Mouse (Mus musculus): ENCODE data around the gene Hnrnph3. TPM values are rescaled to one million over a fixed set of nuclear protein-coding genes. Genes with fewer than 3 reads are reported as not detected.

Gene Hnrnph3
- polyA plus RNA-seq, 1 experiment from 2014 or later = 165 TPM

DNA sequence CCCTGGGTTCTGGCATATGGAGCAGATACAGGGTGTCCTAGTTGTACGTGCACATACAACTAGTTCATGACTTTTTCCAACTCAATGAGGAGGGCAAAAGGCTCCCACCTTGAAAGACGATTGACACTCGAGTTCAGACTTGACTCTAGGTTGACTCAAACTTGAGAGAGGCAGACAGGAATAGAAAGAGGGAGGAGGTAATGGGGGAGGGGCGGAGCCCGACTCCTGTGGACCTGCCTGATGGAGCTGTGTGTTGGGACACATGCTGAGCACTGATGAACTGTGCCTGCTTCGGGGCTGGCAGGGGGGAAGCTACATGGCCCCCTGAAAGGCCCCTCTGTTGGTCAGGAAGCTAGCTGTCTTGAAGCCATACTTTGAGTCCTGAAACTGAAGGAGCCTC, 29.0 kb upstream of the Hnrnph3 start:
- Histone ChIP-seq H3K9me3 (no peaks in the 10 kb centered on the region), H3K36me3 (no peaks in the 10 kb centered on the region), H3K4me3 (no peak overlapping the region), H3K4me2 (no peak overlapping the region), H3K9ac (no peak overlapping the region), H3K27me3 (no peaks in the 10 kb centered on the region; the same call in 1 of the 2 replicates), H3K4me1 (replicated peaks) (0 out of 2 replicates have a peak, but pooled peaks cover under 1% of the 10 kb centered on the region), H3K27ac (replicated peaks) (no peak overlapping the region)
- ATAC-seq (ENCODE audit: low read depth) = no peak
- 51% methylated on average over 6 of the region's 6 CpGs for WGBS

DNA sequence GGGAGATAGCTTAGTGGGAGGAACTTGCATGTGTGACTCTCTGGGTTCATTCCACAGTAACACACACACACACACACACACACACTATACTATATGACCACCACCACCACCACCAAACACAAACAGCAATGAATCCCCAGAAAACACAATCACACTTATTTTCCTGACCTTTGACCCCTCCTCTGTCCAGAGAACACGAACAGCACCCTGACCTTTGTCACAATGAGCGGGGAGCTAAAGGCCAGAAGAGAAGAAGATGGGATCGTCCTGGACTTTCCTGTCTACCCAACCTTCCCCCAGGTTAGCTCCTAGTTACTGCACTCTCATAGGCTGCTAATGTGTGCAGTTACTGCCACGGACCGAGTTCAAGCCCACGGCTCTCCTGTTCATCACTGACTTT, 28.0 kb upstream of the Hnrnph3 start:
- H3K9me3 ChIP-seq = no peaks in the 10 kb centered on the region
- no peaks in the 10 kb centered on the region for H3K36me3 ChIP-seq
- no peak for ATAC-seq (ENCODE audit: low read depth)
- no peak overlapping the region for H3K27ac ChIP-seq (replicated peaks)
- no peaks in the 10 kb centered on the region for H3K4me1 ChIP-seq (replicated peaks)
- H3K9ac ChIP-seq = no peak overlapping the region
- H3K4me3 ChIP-seq = no peak overlapping the region
- WGBS = 87% methylated on average over 6 of the region's 6 CpGs
- no peaks in the 10 kb centered on the region; the same call in 1 of the 2 replicates for H3K27me3 ChIP-seq
- no peak overlapping the region for H3K4me2 ChIP-seq

DNA sequence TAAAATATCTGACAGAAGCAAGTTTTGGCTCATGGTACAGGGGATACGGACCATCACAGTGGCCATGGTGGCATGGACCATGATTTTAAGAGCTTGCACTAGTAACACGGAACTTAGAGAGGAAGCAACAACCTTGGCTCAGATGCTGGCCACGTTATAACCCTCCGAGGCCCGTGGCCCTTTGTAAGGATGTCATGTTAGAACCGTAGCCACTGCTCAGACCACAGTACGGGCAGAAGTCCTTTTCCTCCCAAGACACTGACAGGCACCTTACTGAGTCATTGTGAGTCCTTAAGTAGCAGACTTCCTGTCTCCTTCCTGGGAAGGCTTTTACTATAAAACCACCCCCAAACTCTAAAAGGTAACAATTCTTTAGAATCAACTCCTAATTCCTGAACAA, 27.2 kb upstream of the Hnrnph3 start:
- H3K27ac ChIP-seq (replicated peaks) = no peak overlapping the region
- no peak for ATAC-seq (ENCODE audit: low read depth)
- H3K27me3 ChIP-seq = no peaks in the 10 kb centered on the region
- H3K4me1 ChIP-seq (replicated peaks) = no peaks in the 10 kb centered on the region
- no peaks in the 10 kb centered on the region for H3K9me3 ChIP-seq
- no peak overlapping the region for H3K9ac ChIP-seq
- WGBS = 74% methylated on average over 7 of the region's 7 CpGs
- no peaks in the 10 kb centered on the region for H3K36me3 ChIP-seq
- no peak overlapping the region for H3K4me3 ChIP-seq
- H3K4me2 ChIP-seq = no peak overlapping the region

DNA sequence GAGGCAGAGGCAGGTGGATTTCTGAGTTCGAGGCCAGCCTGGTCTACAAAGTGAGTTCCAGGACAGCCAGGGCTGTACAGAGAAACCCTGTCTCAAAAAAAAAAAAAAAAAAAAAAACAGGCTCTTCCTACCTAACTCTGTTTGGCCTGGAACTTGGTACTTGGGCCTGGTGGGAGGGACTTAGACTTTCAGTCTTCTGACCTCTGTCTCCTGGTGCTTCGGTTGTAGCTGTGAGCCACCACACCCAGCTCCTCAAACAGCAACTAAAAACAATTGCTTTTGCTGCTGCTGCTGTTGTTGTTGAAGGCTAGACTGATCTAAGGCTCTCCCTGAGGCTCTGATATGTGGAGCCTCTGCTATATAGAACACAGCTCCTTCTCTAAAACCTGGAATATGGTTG, 25.1 kb upstream of the Hnrnph3 start:
- Histone ChIP-seq H3K9me3 (no peaks in the 10 kb centered on the region), H3K9ac (no peak overlapping the region), H3K27ac (replicated peaks) (no peak overlapping the region), H3K36me3 (no peaks in the 10 kb centered on the region), H3K4me2 (no peak overlapping the region), H3K27me3 (no peaks in the 10 kb centered on the region), H3K4me3 (no peak overlapping the region), H3K4me1 (replicated peaks) (no peaks in the 10 kb centered on the region)
- no peak for ATAC-seq (ENCODE audit: low read depth)
- WGBS = 78% methylated on average over 2 of the region's 2 CpGs

DNA sequence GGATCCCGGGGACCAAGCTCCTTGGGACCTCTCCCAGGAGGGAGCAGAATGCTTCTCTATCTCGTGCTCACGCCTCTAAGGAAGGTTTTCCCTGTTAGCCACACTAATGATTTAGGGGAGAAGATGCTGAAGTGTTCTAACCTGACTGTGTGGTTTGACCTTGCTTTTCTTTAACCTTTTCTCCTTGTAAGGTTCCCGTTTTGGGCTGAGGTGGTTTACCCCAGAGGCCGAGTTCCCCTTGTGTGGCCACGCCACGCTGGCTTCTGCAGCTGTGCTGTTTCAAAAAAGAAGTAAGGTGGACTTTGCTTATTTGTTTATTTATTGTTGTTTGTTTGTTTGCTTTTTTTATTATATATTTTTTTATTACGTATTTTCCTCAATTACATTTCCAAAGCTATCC, 23.7 kb upstream of the Hnrnph3 start:
- WGBS = 87% methylated on average over 8 of the region's 8 CpGs
- Histone ChIP-seq H3K27me3 (no peaks in the 10 kb centered on the region), H3K4me3 (no peak overlapping the region), H3K9me3 (no peaks in the 10 kb centered on the region), H3K27ac (replicated peaks) (no peak overlapping the region), H3K4me1 (replicated peaks) (no peaks in the 10 kb centered on the region), H3K9ac (no peak overlapping the region), H3K36me3 (no peaks in the 10 kb centered on the region), H3K4me2 (no peak overlapping the region)
- no peak for ATAC-seq (ENCODE audit: low read depth)

DNA sequence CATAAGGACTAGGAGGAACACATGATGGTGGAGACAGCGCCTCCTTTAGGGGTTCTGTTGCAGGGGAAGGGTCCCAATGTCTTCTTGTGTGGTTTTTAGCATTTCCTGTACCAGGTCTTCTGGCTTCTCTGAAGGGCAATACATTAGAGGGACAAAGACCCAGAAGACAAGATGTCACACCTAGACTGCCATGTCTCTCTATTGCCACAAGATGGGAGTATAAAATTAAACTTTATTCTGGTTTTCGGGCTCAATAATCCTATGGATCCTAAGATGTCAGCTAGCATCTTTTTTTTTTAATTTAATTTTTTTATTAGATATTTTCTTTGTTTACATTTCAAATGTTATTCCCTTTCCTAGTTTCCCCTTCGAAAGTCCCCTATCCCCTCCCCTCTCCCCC, 19.1 kb upstream of the Hnrnph3 start:
- no peak for ATAC-seq (ENCODE audit: low read depth)
- 64% methylated on average over 3 of the region's 3 CpGs for WGBS
- H3K4me3 ChIP-seq = no peak overlapping the region

DNA sequence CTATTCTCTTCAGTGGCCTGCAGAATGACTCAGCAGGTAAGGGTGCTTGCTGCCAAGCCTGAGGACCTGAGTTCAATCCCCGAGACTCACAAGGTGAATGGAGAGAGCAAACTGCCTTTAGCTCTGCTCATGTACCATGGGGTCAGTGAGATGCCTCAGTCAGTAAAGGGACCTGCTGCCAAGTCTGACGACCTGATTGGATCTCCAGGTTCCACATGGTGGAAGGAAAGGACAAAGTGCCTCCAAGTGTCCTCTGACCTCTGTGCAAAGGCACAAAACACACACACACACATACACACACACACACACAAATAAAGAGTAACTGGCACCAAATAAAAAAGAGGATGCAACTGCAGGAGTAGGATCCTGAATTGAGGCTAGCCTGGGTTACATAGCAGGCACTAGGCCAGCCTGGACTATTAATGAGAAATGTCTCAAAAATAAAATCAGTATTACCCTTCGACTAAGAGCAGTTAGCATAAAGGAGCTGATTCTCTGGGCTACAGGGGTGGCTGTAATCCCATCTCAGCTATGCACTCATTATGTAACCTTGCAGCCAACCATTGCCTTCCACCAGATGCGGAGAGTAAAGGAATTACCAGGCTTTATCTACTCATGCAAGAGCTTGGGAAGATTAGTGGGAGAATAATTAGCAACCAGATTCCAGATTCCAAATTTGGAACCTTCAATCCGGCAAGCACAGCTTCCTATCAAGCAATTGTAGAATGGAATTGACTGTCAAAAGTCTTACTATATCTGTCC, 16.0 kb upstream of the Hnrnph3 start:
- Histone ChIP-seq H3K27me3 (no peaks in the 10 kb centered on the region), H3K4me2 (no peak overlapping the region), H3K36me3 (no peaks in the 10 kb centered on the region), H3K9ac (no peak overlapping the region), H3K4me1 (replicated peaks) (no peaks in the 10 kb centered on the region), H3K4me3 (no peak overlapping the region), H3K27ac (replicated peaks) (no peak overlapping the region), H3K9me3 (no peaks in the 10 kb centered on the region)
- ATAC-seq (ENCODE audit: low read depth) = no peak
- 85% methylated on average over 5 of the region's 5 CpGs for WGBS

More for the DNA sequence above, 19.1 kb upstream of the Hnrnph3 start:
- H3K27ac ChIP-seq (replicated peaks) = 0 out of 2 replicates have a peak overlapping the region, but pooled peaks have one; percentile 28
- H3K9me3 ChIP-seq = no peaks in the 10 kb centered on the region
- no peak overlapping the region for H3K4me2 ChIP-seq
- H3K36me3 ChIP-seq = no peaks in the 10 kb centered on the region
- H3K27me3 ChIP-seq = no peaks in the 10 kb centered on the region
- H3K9ac ChIP-seq = no peak overlapping the region
- no peaks in the 10 kb centered on the region for H3K4me1 ChIP-seq (replicated peaks)

DNA sequence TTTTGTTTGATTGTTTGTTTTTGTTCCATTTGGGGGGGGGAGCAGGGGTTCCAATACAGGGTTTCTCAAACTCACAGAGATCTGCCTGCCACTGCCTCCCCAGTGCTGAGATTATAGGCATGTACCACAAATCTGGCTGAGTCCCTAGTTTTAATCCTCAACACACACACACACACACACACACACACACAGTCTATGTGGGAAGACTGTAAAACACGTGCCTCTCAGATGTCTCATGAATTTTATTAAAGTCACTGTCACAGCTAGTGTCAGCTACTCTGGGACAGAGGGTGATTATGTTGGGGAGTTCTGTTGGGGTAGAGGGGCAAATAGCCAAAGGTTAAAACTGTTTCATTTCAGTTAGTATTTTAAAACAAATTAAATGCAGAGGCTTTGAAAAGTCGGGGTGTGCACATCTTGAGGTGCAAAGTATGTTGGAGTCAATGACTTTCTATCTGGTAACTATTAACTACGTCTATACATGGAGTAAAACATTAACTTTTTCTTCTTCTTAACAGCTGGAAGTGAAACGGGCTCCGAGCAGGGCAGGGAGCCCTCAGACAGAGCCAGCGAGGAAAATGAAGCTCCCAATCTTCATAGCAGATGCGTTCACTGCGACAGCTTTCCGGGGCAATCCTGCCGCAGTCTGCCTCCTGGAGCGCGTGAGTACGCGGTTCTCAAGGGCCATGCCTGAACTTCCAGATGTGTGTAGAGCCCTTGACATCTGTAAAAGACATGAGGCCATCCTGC, 14.7 kb upstream of the Hnrnph3 start:
- Histone ChIP-seq H3K36me3 (no peaks in the 10 kb centered on the region), H3K9ac (no peak overlapping the region), H3K4me2 (no peak overlapping the region), H3K27me3 (no peaks in the 10 kb centered on the region), H3K27ac (replicated peaks) (no peak overlapping the region), H3K4me3 (no peak overlapping the region), H3K9me3 (no peaks in the 10 kb centered on the region), H3K4me1 (replicated peaks) (no peaks in the 10 kb centered on the region)
- no peak for ATAC-seq (ENCODE audit: low read depth)
- 67% methylated on average over 14 of the region's 14 CpGs for WGBS

DNA sequence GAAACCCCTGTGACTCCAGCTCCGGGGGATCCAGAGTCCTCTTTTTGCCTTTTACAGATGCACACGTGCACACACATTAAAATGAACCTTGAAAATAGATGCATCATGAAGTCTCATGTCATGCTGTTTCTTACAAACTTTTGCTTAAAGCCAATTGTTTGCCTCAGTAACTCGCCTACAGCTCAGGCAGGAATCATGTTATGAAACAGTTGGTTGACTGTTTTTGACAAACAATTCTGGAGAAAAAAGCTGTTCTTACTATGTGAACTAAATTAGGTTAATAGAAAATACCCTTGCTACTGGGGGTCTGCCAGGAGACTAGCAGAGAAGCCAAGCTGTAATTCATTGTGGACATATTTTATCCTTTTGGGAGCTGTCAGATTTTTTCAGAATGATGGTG, 8.9 kb upstream of the Hnrnph3 start:
- no peak overlapping the region for H3K4me2 ChIP-seq
- H3K27me3 ChIP-seq = no peaks in the 10 kb centered on the region
- no peaks in the 10 kb centered on the region for H3K9me3 ChIP-seq
- no peak overlapping the region for H3K27ac ChIP-seq (replicated peaks)
- peaks cover 7% of the 10 kb centered on the region for H3K4me1 ChIP-seq (replicated peaks)
- no peaks in the 10 kb centered on the region for H3K36me3 ChIP-seq
- 65% methylated on average over 3 of the region's 3 CpGs for WGBS
- no peak for ATAC-seq (ENCODE audit: low read depth)
- no peak overlapping the region for H3K4me3 ChIP-seq
- no peak overlapping the region for H3K9ac ChIP-seq

DNA sequence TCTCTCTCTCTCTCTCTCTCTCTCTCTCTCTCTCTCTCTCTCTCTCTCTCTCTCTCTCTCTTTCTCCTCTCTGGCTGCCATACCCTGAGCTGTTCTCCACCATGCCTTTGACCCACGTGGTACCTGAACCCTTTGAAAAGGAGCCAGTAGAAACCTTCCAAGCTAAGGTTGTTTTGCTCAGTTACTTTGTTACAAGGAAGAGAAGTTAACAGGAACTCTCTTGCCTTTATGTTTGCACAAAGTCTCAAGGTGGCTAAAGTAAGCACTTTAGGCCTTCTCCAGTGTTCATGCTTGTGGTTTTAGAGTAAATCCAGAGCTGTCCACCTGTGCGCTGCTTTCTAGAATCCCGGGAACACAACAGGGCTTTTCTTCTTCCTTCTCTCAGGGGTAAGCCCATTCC, 8.2 kb upstream of the Hnrnph3 start:
- Histone ChIP-seq H3K4me3 (no peak overlapping the region), H3K27ac (replicated peaks) (no peak overlapping the region), H3K36me3 (no peaks in the 10 kb centered on the region), H3K4me2 (no peak overlapping the region), H3K9me3 (no peaks in the 10 kb centered on the region), H3K27me3 (no peaks in the 10 kb centered on the region), H3K4me1 (replicated peaks) (peaks cover 14% of the 10 kb centered on the region), H3K9ac (no peak overlapping the region)
- WGBS = 85% methylated on average over 3 of the region's 3 CpGs
- ATAC-seq (ENCODE audit: low read depth) = no peak

DNA sequence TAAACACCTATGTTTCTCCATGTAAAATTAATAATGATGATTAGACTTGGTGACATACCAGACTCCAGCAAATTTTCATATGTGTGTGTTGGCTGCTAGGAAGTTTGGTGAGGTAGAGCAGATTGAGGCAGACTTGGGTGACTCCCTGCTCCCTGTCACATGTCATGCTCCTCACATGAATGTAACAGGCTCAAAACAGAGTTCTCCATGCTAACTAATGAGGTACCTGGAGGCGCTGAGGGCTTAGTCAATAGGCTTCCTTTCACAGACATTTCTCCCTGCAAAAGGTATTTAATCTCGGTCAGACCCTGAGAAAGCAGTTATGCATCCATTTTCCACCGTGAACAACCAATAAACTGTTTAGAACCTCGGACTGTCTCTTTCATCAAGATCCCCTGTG, 4.4 kb upstream of the Hnrnph3 start:
- 46% methylated on average over 4 of the region's 4 CpGs for WGBS
- H3K4me2 ChIP-seq = no peak overlapping the region
- no peak for ATAC-seq (ENCODE audit: low read depth)
- H3K36me3 ChIP-seq = no peaks in the 10 kb centered on the region
- H3K27ac ChIP-seq (replicated peaks) = peak overlapping the region; percentile 100
- 0 out of 2 replicates have a peak overlapping the region, but pooled peaks have one; percentile 23 for H3K9ac ChIP-seq
- no peak overlapping the region for H3K4me3 ChIP-seq
- H3K4me1 ChIP-seq (replicated peaks) = peaks cover 38% of the 10 kb centered on the region
- H3K9me3 ChIP-seq = no peaks in the 10 kb centered on the region
- no peaks in the 10 kb centered on the region for H3K27me3 ChIP-seq

DNA sequence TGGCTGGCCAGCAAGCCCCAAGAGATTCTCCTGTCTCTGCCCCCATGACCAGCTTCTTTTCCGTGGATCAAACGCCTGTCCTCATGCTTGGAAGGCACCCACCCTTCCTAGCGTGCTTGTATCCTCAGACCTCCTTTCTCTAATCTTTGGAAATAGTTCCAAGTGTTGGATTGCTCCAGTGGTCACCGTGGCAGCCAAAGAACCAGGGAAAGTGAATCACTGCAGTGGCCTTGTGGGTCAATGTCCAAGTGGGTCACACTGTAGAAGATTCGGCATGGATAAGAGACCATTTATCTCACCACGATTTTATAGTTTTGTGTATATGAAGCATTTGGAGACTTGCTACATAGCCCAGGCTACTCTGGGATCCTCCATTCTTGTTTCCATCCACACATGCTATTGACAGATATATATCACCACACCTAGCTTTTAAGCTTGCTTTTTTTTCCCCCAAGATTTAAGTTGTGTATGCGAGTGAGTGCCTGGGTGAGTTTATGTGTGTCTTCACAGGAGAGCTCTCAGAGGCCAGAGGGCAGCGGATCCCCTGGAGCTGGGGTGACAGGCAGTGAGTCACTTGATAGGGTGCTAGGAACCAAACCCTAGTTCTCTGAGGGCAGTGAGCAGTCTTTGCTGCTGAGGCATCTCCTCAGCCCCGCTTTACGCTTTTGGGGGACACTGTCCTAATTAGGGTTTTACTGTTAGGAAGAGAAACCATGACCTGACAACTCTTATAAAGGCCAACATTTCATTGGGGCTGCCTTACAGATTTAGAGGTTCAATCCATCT, 3.6 kb upstream of the Hnrnph3 start:
- no peak overlapping the region for H3K9ac ChIP-seq
- H3K27ac ChIP-seq (replicated peaks) = peak overlapping the region; percentile 100
- H3K4me1 ChIP-seq (replicated peaks) = peaks cover 38% of the 10 kb centered on the region
- no peaks in the 10 kb centered on the region for H3K27me3 ChIP-seq
- H3K4me2 ChIP-seq = peak overlapping the region; percentile 84
- 81% methylated on average over 10 of the region's 10 CpGs for WGBS
- no peak overlapping the region for H3K4me3 ChIP-seq
- H3K36me3 ChIP-seq = no peaks in the 10 kb centered on the region
- ATAC-seq (ENCODE audit: low read depth) = no peak
- no peaks in the 10 kb centered on the region for H3K9me3 ChIP-seq
